ENCODE assay signal across 8 mouse cellular contexts in the genomic region with DNA sequence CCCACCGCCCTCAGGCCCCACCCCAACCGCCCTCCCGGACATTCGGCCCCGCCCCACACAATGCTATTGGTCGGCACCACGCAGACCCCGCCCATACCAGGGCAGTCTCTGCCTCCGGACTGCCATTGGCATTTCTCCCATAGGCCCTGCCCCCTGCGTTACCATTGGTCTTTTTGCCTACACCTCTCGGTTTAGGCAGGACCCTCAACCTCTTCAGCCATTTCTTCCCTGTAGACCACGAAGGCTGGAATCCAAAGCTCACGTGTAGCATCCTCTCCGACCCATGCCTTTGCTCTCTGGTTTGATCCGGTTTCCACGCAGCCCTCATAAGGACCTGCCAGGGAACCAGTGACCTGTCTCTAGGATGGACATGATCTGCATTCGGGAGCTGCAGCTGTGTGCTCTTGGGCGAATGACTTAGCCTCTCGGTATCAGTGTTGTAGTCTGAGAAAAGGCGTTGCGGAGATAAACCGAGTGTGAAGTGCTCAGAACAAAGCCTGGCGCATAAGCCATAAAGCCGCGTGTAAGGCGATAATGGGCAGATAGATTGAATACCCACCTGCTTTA. TPM values are rescaled to one million over a fixed set of nuclear protein-coding genes. Genes with fewer than 3 reads are reported as not detected.
DNase-seq lines count a peak whose midpoint lies in the region; ATAC-seq and TF ChIP-seq lines count a peak whose summit lies in the region.

No protein-coding gene starts in this region.

- peak overlapping the region; percentile 99 for H3K4me3 ChIP-seq in forebrain, embryonic 12.5 days (replicated peaks)
- peak overlapping the region; percentile 99 for H3K4me3 ChIP-seq in heart, postnatal 0 days (ENCODE audit: low read depth, low read length)
- peak overlapping the region; percentile 90 for H3K4me3 ChIP-seq in liver, embryonic 15.5 days (replicated peaks)
- H3K4me3 ChIP-seq in neural tube, embryonic 11.5 days (ENCODE audit: low read depth, low read length): peak overlapping the region; percentile 96
- peak overlapping the region; percentile 95 for H3K4me3 ChIP-seq in stomach, embryonic 16.5 days (replicated peaks; ENCODE audit: low read length)

- H3K4me2 ChIP-seq in forebrain, embryonic 12.5 days: peak overlapping the region; percentile 97
- H3K4me2 ChIP-seq in heart, postnatal 0 days (ENCODE audit: low read depth, low read length): peak overlapping the region; percentile 98
- peak overlapping the region; percentile 100 for H3K4me2 ChIP-seq in liver, embryonic 15.5 days
- H3K4me2 ChIP-seq in neural tube, embryonic 11.5 days (ENCODE audit: low read depth): peak overlapping the region; percentile 50
- peak overlapping the region; percentile 84 for H3K4me2 ChIP-seq in stomach, embryonic 16.5 days (ENCODE audit: low read depth, low read length)

- peaks cover 24% of the 10 kb centered on the region for H3K36me3 ChIP-seq in forebrain, embryonic 12.5 days (replicated peaks)
- H3K36me3 ChIP-seq in heart, postnatal 0 days (replicated peaks; ENCODE audit: control insufficient read depth, insufficient read depth, low read length): no peaks in the 10 kb centered on the region
- H3K36me3 ChIP-seq in liver, embryonic 15.5 days (replicated peaks): no peaks in the 10 kb centered on the region
- peaks cover 4% of the 10 kb centered on the region; the same call in 1 of the 2 replicates for H3K36me3 ChIP-seq in neural tube, embryonic 11.5 days (ENCODE audit: control insufficient read depth, insufficient read depth, low read length)
- H3K36me3 ChIP-seq in stomach, embryonic 16.5 days (ENCODE audit: control insufficient read depth, insufficient read depth, low read length): no peaks in the 10 kb centered on the region

- H3K9me3 ChIP-seq in forebrain, embryonic 12.5 days: no peaks in the 10 kb centered on the region
- H3K9me3 ChIP-seq in heart, postnatal 0 days (replicated peaks; ENCODE audit: control insufficient read depth, low read length): no peaks in the 10 kb centered on the region
- no peaks in the 10 kb centered on the region for H3K9me3 ChIP-seq in liver, embryonic 15.5 days (replicated peaks)
- no peaks in the 10 kb centered on the region for H3K9me3 ChIP-seq in neural tube, embryonic 11.5 days (ENCODE audit: control insufficient read depth, low read length)
- no peaks in the 10 kb centered on the region for H3K9me3 ChIP-seq in stomach, embryonic 16.5 days (replicated peaks; ENCODE audit: control insufficient read depth, low read length)

- no peak for TF ChIP-seq EP300 in heart, postnatal 0 days (IDR thresholded peaks at IDR 0.05; ENCODE audit: low read depth)

- H3K4me1 ChIP-seq in forebrain, embryonic 12.5 days: peaks cover 48% of the 10 kb centered on the region
- H3K4me1 ChIP-seq in heart, postnatal 0 days (ENCODE audit: control insufficient read depth, insufficient read depth): peaks cover 41% of the 10 kb centered on the region
- H3K4me1 ChIP-seq in liver, embryonic 15.5 days (replicated peaks): peaks cover 70% of the 10 kb centered on the region
- peaks cover 28% of the 10 kb centered on the region for H3K4me1 ChIP-seq in neural tube, embryonic 11.5 days (ENCODE audit: control insufficient read depth, insufficient read depth, low read length)
- peaks cover 43% of the 10 kb centered on the region for H3K4me1 ChIP-seq in stomach, embryonic 16.5 days (ENCODE audit: control insufficient read depth, insufficient read depth, low read length)

- 0 out of 2 replicates have a peak, but pooled peaks cover 5% of the 10 kb centered on the region for H3K27me3 ChIP-seq in forebrain, embryonic 12.5 days
- no peaks in the 10 kb centered on the region for H3K27me3 ChIP-seq in heart, postnatal 0 days (ENCODE audit: control insufficient read depth, insufficient read depth, low read length)
- H3K27me3 ChIP-seq in liver, embryonic 15.5 days: peaks cover 7% of the 10 kb centered on the region; the same call in 1 of the 2 replicates
- H3K27me3 ChIP-seq in neural tube, embryonic 11.5 days (ENCODE audit: control insufficient read depth, insufficient read depth, low read length): no peaks in the 10 kb centered on the region
- H3K27me3 ChIP-seq in stomach, embryonic 16.5 days (ENCODE audit: control insufficient read depth, insufficient read depth, low read length): no peaks in the 10 kb centered on the region

- peak overlapping the region; percentile 93 for H3K27ac ChIP-seq in forebrain, embryonic 12.5 days
- H3K27ac ChIP-seq in heart, postnatal 0 days (ENCODE audit: low read depth): no peak overlapping the region; the same call in 1 of the 2 replicates
- peak overlapping the region; percentile 84 for H3K27ac ChIP-seq in liver, embryonic 15.5 days (replicated peaks)
- peak overlapping the region; percentile 69 for H3K27ac ChIP-seq in neural tube, embryonic 11.5 days (ENCODE audit: low read depth, low read length)
- H3K27ac ChIP-seq in stomach, embryonic 16.5 days (ENCODE audit: low read length): peak overlapping the region; percentile 51; the same call in 1 of the 2 replicates

- WGBS in forebrain, embryonic 12.5 days: 4% methylated on average over 26 of the region's 26 CpGs
- WGBS in heart, postnatal 0 days: 5% methylated on average over 23 of the region's 26 CpGs
- 2% methylated on average over 26 of the region's 26 CpGs for WGBS in liver, embryonic 15.5 days (ENCODE audit: insufficient replicate concordance)
- WGBS in neural tube, embryonic 11.5 days: 4% methylated on average over 21 of the region's 26 CpGs
- 8% methylated on average over 25 of the region's 26 CpGs for WGBS in stomach, embryonic 16.5 days

- peak; percentile 95 for ATAC-seq in forebrain, embryonic 12.5 days (ENCODE audit: low FRiP score)
- ATAC-seq in heart, postnatal 0 days (ENCODE audit: insufficient read depth, low read depth): peak; percentile 91
- ATAC-seq in liver, embryonic 15.5 days (ENCODE audit: insufficient read depth): peak; percentile 90
- ATAC-seq in neural tube, embryonic 11.5 days (ENCODE audit: insufficient read depth, low FRiP score, low TSS enrichment): peak; percentile 93
- ATAC-seq in stomach, embryonic 16.5 days (ENCODE audit: insufficient read depth, low FRiP score): peak; percentile 97

- peak overlapping the region; percentile 46 for H3K9ac ChIP-seq in forebrain, embryonic 12.5 days
- H3K9ac ChIP-seq in heart, postnatal 0 days (replicated peaks; ENCODE audit: low read depth, low read length): peak overlapping the region; percentile 98
- peak overlapping the region; percentile 51; the same call in 1 of the 2 replicates for H3K9ac ChIP-seq in liver, embryonic 15.5 days
- H3K9ac ChIP-seq in neural tube, embryonic 11.5 days (ENCODE audit: low read length): peak overlapping the region; percentile 55
- H3K9ac ChIP-seq in stomach, embryonic 16.5 days (ENCODE audit: low read length): peak overlapping the region; percentile 70

- peak; percentile 96 for DNase-seq in ES-CJ7 (ENCODE audit: low read depth, low spot score)
- peak; percentile 96 for DNase-seq in c-Kit-positive CD71-positive TER-119-positive erythroid progenitor cells, embryonic 14.5 days (ENCODE audit: low spot score)
- peak; percentile 97 for DNase-seq in heart, postnatal 0 days (ENCODE audit: low spot score)
- DNase-seq in kidney, postnatal 36 days: peak; percentile 98 to 99
- peak; percentile 98 for DNase-seq in neural tube, embryonic 11.5 days (ENCODE audit: low spot score)

- TF ChIP-seq CTCF in heart, postnatal 0 days (IDR thresholded peaks at IDR 0.05; ENCODE audit: low read depth): no peak

RNA-seq across cellular contexts. Expression of a gene that starts 0.4 kb away (rescaled TPM):
- 84.5 and 88.0 TPM in 2 replicates for polyA plus RNA-seq in forebrain, embryonic 12.5 days (2016; fragmentation: Nextera tagmentation; extraction: Ambion mirVana)
- 53.2 and 55.2 TPM in 2 replicates for total RNA-seq in heart, postnatal 0 days (2014; rRNA removed; ENCODE audit: low replicate concordance)
- 8.5 and 8.9 TPM in 2 replicates for polyA plus RNA-seq in heart, postnatal 0 days (2015; fragmentation: Nextera tagmentation; extraction: Ambion mirVana)
- 6.7 and 7.6 TPM in 2 replicates for polyA plus RNA-seq in liver, embryonic 15.5 days (2015; fragmentation: Nextera tagmentation; extraction: Ambion mirVana)
- 61.0 and 65.0 TPM in 2 replicates for polyA plus RNA-seq in neural tube, embryonic 11.5 days (2014; fragmentation: Nextera tagmentation; extraction: Ambion mirVana)
- polyA plus RNA-seq in stomach, embryonic 16.5 days (2015; fragmentation: Nextera tagmentation; extraction: Ambion mirVana): 13.8 and 17.8 TPM in 2 replicates

RNA-seq across cellular contexts. Expression of a gene that starts 42.1 kb away (rescaled TPM):
- polyA plus RNA-seq in forebrain, embryonic 12.5 days (2016; fragmentation: Nextera tagmentation; extraction: Ambion mirVana): 30.9 and 32.8 TPM in 2 replicates
- total RNA-seq in heart, postnatal 0 days (2014; rRNA removed; ENCODE audit: low replicate concordance): 8.2 and 22.3 TPM in 2 replicates
- polyA plus RNA-seq in heart, postnatal 0 days (2015; fragmentation: Nextera tagmentation; extraction: Ambion mirVana): 4.1 and 4.4 TPM in 2 replicates
- polyA plus RNA-seq in liver, embryonic 15.5 days (2015; fragmentation: Nextera tagmentation; extraction: Ambion mirVana): 11.0 and 12.9 TPM in 2 replicates
- 35.4 and 37.5 TPM in 2 replicates for polyA plus RNA-seq in neural tube, embryonic 11.5 days (2014; fragmentation: Nextera tagmentation; extraction: Ambion mirVana)
- 21.5 and 21.6 TPM in 2 replicates for polyA plus RNA-seq in stomach, embryonic 16.5 days (2015; fragmentation: Nextera tagmentation; extraction: Ambion mirVana)

RNA-seq across cellular contexts. Expression of a gene that starts 53.0 kb away (rescaled TPM):
- 30.7 and 31.2 TPM in 2 replicates for polyA plus RNA-seq in forebrain, embryonic 12.5 days (2016; fragmentation: Nextera tagmentation; extraction: Ambion mirVana)
- 3.8 and 9.6 TPM in 2 replicates for total RNA-seq in heart, postnatal 0 days (2014; rRNA removed; ENCODE audit: low replicate concordance)
- 4.8 and 5.1 TPM in 2 replicates for polyA plus RNA-seq in heart, postnatal 0 days (2015; fragmentation: Nextera tagmentation; extraction: Ambion mirVana)
- 4.1 and 4.2 TPM in 2 replicates for polyA plus RNA-seq in liver, embryonic 15.5 days (2015; fragmentation: Nextera tagmentation; extraction: Ambion mirVana)
- polyA plus RNA-seq in neural tube, embryonic 11.5 days (2014; fragmentation: Nextera tagmentation; extraction: Ambion mirVana): 18.3 and 18.4 TPM in 2 replicates
- 19.2 and 21.1 TPM in 2 replicates for polyA plus RNA-seq in stomach, embryonic 16.5 days (2015; fragmentation: Nextera tagmentation; extraction: Ambion mirVana)

RNA-seq across cellular contexts. Expression of a gene that starts 55.6 kb away (rescaled TPM):
- 20.5 and 24.0 TPM in 2 replicates for polyA plus RNA-seq in forebrain, embryonic 12.5 days (2016; fragmentation: Nextera tagmentation; extraction: Ambion mirVana)
- 19.3 and 25.0 TPM in 2 replicates for total RNA-seq in heart, postnatal 0 days (2014; rRNA removed; ENCODE audit: low replicate concordance)
- polyA plus RNA-seq in heart, postnatal 0 days (2015; fragmentation: Nextera tagmentation; extraction: Ambion mirVana): 9.5 and 10.6 TPM in 2 replicates
- 7.2 and 7.5 TPM in 2 replicates for polyA plus RNA-seq in liver, embryonic 15.5 days (2015; fragmentation: Nextera tagmentation; extraction: Ambion mirVana)
- polyA plus RNA-seq in neural tube, embryonic 11.5 days (2014; fragmentation: Nextera tagmentation; extraction: Ambion mirVana): 15.1 and 15.9 TPM in 2 replicates
- 20.4 and 20.7 TPM in 2 replicates for polyA plus RNA-seq in stomach, embryonic 16.5 days (2015; fragmentation: Nextera tagmentation; extraction: Ambion mirVana)

Comparison
In these comparisons a context has a peak if more than half of its experiments do, and no peak if none do; other contexts are left out.
1. H3K4me2 ChIP-seq: peak in every context shown above with its lines; median percentile 100 in liver, embryonic 15.5 days; 98 in heart, postnatal 0 days; 97 in forebrain, embryonic 12.5 days; 84 in stomach, embryonic 16.5 days; 50 in neural tube, embryonic 11.5 days.
2. H3K9ac ChIP-seq: peak in every context shown above with its lines; median percentile 98 in heart, postnatal 0 days; 70 in stomach, embryonic 16.5 days; 55 in neural tube, embryonic 11.5 days; 51 in liver, embryonic 15.5 days; 46 in forebrain, embryonic 12.5 days.